Mouse (Mus musculus): Measurements from ENCODE around the gene Ap5m1. TPM values are rescaled to one million over a fixed set of nuclear protein-coding genes. Genes with fewer than 3 reads are reported as not detected.

The Ap5m1 gene
- total RNA-seq, 2 experiments from 2014 or later, result 18.2 to 19.8 TPM

DNA sequence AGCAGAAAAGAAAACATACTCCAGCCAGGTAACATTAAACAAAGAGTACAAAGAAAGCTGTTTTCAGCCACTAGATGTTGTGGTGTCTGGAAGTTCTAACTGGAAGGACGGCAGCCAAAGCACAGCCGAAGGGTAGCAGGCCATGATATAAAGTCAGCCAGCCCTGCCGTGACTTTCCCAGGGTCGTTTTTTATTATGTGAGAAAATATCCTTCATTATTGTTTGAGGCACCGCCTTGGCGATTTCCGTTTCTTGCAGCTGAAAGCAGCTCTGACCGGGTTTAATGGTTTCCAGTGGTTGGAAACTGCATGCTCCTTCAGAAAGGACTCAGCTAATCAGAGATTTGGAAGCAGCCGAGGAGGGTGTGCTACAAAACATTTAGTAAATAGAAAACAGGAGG is 55.8 kb downstream of the Ap5m1 start:
- DNase-seq (ENCODE audit: low spot score in 2 of 2), result no peak

GRCm38 (mm10) chr14:49127162-49127779 is 61.4 kb downstream of the Ap5m1 start:
- DNase-seq (ENCODE audit: low spot score in 2 of 2), result no peak

DNA sequence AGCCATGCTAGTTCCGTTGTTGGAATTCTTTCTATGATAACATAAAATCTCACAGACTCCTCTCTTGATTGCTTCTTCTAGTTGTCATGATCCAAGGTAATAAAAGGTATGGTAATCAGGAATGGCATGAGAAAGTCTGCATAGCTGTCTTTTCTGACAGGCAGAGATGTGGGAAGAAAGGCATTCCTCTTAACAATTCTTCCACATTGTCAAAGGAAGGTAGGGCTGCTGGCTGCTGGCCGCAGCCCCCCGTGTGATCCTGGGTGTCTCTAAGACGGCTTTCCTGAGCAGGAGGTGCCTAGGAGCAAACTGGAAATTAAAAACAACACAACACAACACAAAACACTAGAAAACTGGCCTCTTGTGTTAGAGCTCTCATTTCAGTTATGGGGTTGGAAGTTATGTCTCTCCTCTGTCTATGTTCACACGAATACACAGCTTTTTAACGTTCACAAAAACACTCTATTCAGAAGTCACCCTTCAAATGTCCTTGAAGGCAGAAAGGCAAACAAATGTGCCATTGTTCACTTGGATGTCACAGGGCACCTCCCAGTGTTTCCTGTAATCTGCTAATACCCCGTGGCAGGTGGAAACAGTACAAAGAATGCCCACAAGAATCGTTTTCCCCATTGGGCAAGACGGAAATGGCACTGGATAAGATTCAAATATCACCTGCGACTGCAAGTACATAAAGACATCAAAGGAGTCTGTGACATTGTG is 62.8 kb downstream of the Ap5m1 start:
- DNase-seq (ENCODE audit: low spot score in 2 of 2), result no peak

- no peak for DNase-seq (ENCODE audit: low spot score in 2 of 2)
Observed at GRCm38 (mm10) chr14:49132391-49132790, 66.5 kb downstream of the Ap5m1 start.

DNA sequence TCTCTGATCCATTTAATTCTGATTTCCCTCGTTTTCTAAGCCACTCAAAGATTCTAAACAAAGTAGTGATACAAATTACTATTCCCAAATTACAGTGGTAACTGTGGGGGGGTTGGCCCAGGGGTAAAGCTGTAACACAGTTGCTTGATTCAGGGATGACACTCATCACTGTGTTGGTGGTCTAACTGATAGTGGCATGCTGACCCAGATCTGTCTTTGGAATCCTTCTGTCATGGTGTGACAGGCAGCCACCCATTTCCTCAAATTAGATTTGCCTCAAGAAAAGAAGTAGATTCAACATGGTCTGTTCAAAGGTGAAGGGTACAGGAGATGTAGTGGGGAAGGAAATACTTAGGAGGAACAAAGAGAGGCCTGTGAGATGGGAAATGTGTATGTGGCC is 72.3 kb downstream of the Ap5m1 start:
- no peak for DNase-seq (ENCODE audit: low spot score in 2 of 2)

DNA sequence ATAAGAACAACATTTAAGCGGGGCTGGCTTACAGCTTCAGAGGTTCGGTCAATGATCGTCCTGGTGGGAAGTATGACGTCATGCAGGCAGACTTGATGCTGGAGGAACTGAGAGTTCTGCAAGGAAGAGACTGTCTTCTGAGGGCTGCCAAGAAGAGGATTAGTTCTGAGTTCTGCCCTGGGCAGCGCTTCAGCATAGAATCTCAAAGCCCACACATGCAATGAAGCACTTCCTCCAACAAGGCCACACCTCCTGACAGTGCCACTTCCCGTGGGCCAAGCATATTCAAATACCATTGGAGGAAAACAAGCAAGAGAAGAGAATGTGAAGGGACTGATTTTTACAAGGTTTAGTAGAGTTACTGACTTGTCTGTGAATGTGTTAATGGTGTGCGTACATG is 74.9 kb downstream of the Ap5m1 start:
- DNase-seq (ENCODE audit: low spot score in 2 of 2), result no peak

Other genes starting within 250 kb of the Ap5m1 start
- 10 to 100 TPM; 34.5 to 35.4 TPM for gene Exoc5, start 556 bp downstream of the Ap5m1 start, total RNA-seq (2021)
- gene Naa30, start 106.1 kb downstream of the Ap5m1 start, total RNA-seq (2021), result 10 to 100 TPM; 32.2 to 33.6 TPM
- not detected for gene ccdc198, start 179.4 kb downstream of the Ap5m1 start, total RNA-seq (2021)

Data from adrenal gland, adult 18-20 months (tissue).